ENCODE assay signal across 8 mouse cellular contexts in the genomic region with DNA sequence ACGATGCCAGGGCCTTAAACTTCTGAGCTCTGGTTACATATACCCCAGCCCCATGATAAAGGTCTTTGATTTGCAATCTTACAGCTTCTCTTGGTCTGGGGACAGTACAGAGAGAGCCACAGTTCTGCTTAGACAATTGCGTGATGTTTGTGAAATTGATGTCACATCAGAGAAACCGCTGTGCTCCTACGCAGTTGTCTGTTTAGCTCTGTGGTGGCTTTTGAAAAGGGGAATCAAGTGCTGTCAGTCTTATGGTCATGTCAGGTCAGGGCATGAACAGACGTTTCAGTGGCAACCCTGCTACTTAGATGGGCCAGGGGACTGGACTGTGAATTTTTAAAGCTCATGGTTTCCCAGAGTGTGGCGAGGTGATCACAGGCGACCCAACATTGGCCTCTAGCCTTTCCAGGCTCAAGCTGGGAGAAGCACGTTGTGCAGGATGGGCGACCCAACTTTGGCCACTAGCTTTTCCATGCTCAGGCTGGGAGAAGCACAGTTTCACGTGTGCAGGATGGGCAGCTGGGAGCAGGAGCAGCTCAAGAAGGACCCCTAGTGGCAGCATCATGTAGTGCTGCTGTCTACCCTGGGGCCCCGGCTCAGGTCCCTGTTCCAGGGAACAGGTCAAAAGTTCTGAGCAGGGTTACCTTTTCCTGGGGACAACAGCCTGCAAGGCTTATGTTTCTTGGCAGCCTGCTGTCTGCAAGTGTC. TPM values are rescaled to one million over a fixed set of nuclear protein-coding genes. Genes with fewer than 3 reads are reported as not detected.
DNase-seq lines count a peak whose midpoint lies in the region; ATAC-seq and TF ChIP-seq lines count a peak whose summit lies in the region.

No protein-coding gene starts in this region.

- H3K36me3 ChIP-seq in spleen, adult 2 months (ENCODE audit: control insufficient read depth, insufficient read depth, low read length), result no peaks in the 10 kb centered on the region
- H3K36me3 ChIP-seq in liver, embryonic 15.5 days (replicated peaks), result no peaks in the 10 kb centered on the region
- H3K36me3 ChIP-seq in stomach, embryonic 16.5 days (ENCODE audit: control insufficient read depth, insufficient read depth, low read length), result no peaks in the 10 kb centered on the region

- H3K4me2 ChIP-seq in liver, embryonic 15.5 days, result peak overlapping the region; percentile 56
- H3K4me2 ChIP-seq in stomach, embryonic 16.5 days (ENCODE audit: low read depth, low read length), result peak overlapping the region; percentile 35; the same call in 1 of the 2 replicates

- H3K27me3 ChIP-seq in spleen, adult 2 months (ENCODE audit: control insufficient read depth, insufficient read depth, low read length), result no peaks in the 10 kb centered on the region
- no peaks in the 10 kb centered on the region for H3K27me3 ChIP-seq in liver, embryonic 15.5 days
- no peaks in the 10 kb centered on the region for H3K27me3 ChIP-seq in stomach, embryonic 16.5 days (ENCODE audit: control insufficient read depth, insufficient read depth, low read length)

- peak; percentile 61; the same call in 1 of the 2 replicates for ATAC-seq in liver, embryonic 15.5 days (ENCODE audit: insufficient read depth)
- 0 out of 2 replicates have a peak, but pooled peaks have one; percentile 11 for ATAC-seq in stomach, embryonic 16.5 days (ENCODE audit: insufficient read depth, low FRiP score)

- H3K27ac ChIP-seq in spleen, adult 2 months (ENCODE audit: insufficient read depth, low read length), result no peak overlapping the region
- no peak overlapping the region for H3K27ac ChIP-seq in liver, embryonic 15.5 days (replicated peaks)
- no peak overlapping the region for H3K27ac ChIP-seq in stomach, embryonic 16.5 days (ENCODE audit: low read length)

- H3K4me3 ChIP-seq in spleen, adult 2 months (ENCODE audit: extremely low read depth, insufficient read depth, insufficient read length), result no peak overlapping the region
- H3K4me3 ChIP-seq in liver, embryonic 15.5 days (replicated peaks), result no peak overlapping the region
- no peak overlapping the region for H3K4me3 ChIP-seq in stomach, embryonic 16.5 days (replicated peaks; ENCODE audit: low read length)

- no peaks in the 10 kb centered on the region for H3K4me1 ChIP-seq in spleen, adult 2 months (ENCODE audit: control insufficient read depth, insufficient read depth, insufficient read length)
- peaks cover 42% of the 10 kb centered on the region for H3K4me1 ChIP-seq in liver, embryonic 15.5 days (replicated peaks)
- peaks cover 8% of the 10 kb centered on the region; the same call in 1 of the 2 replicates for H3K4me1 ChIP-seq in stomach, embryonic 16.5 days (ENCODE audit: control insufficient read depth, insufficient read depth, low read length)

- 55% methylated on average over 11 of the region's 11 CpGs for WGBS in spleen, adult 2 months
- 29% methylated on average over 11 of the region's 11 CpGs for WGBS in liver, embryonic 15.5 days (ENCODE audit: insufficient replicate concordance)
- WGBS in stomach, embryonic 16.5 days, result 40% methylated on average over 11 of the region's 11 CpGs

- TF ChIP-seq CTCF in spleen, adult 2 months (IDR thresholded peaks at IDR 0.05; ENCODE audit: extremely low read depth, insufficient read depth, insufficient read length, insufficient replicate concordance), result 0 out of 2 replicates have a peak, but pooled peaks have one; percentile 3

- H3K9me3 ChIP-seq in liver, embryonic 15.5 days (replicated peaks), result no peaks in the 10 kb centered on the region
- H3K9me3 ChIP-seq in stomach, embryonic 16.5 days (replicated peaks; ENCODE audit: control insufficient read depth, low read length), result no peaks in the 10 kb centered on the region

- peak; percentile 32 to 65 for DNase-seq in adrenal gland, adult (ENCODE audit: inconsistent age in 2 of 2, low spot score in 1 of 2)
- DNase-seq in adrenal gland, postnatal 25 days, result no peak
- DNase-seq in spleen, adult 2 months (ENCODE audit: low read depth in 1 of 2, low spot score in 2 of 2), result no peak
- DNase-seq in spleen, adult 18-20 months, result no peak
- DNase-seq in heart, postnatal 4 days, result peak; percentile 55
- DNase-seq in right cerebral cortex, adult 2 months (ENCODE audit: low spot score in 2 of 2), result no peak

- TF ChIP-seq POLR2A in spleen, adult 2 months (IDR thresholded peaks at IDR 0.05; ENCODE audit: low read depth, low read length), result no peak

- H3K9ac ChIP-seq in liver, embryonic 15.5 days, result no peak overlapping the region
- H3K9ac ChIP-seq in stomach, embryonic 16.5 days (ENCODE audit: low read length), result no peak overlapping the region; the same call in 1 of the 2 replicates

RNA-seq across cellular contexts. Expression of gene Rpn1, which starts 39.0 kb away (rescaled TPM):
- 211 and 212 TPM in 2 replicates for total RNA-seq in adrenal gland, postnatal 25 days (2021)
- 85.9 and 94.1 TPM in 2 replicates for polyA plus RNA-seq in spleen, adult 2 months (2012; rRNA removed)
- total RNA-seq in heart, postnatal 4 days (2021), result 100 to 1,000 TPM; 128 to 130 TPM
- 181 and 184 TPM in 2 replicates for polyA plus RNA-seq in liver, embryonic 15.5 days (2015; fragmentation: Nextera tagmentation; extraction: Ambion mirVana)
- 468 and 478 TPM in 2 replicates for polyA plus RNA-seq in stomach, embryonic 16.5 days (2015; fragmentation: Nextera tagmentation; extraction: Ambion mirVana)

Comparison
In these comparisons a context has a peak if more than half of its experiments do, and no peak if none do; other contexts are left out.
1. DNase-seq: peak in adrenal gland, adult (2 of 2) and heart, postnatal 4 days (single experiment); none in adrenal gland, postnatal 25 days (single experiment), spleen, adult 2 months (0 of 2), spleen, adult 18-20 months (0 of 2) and right cerebral cortex, adult 2 months (0 of 2).